In the genomic region with DNA sequence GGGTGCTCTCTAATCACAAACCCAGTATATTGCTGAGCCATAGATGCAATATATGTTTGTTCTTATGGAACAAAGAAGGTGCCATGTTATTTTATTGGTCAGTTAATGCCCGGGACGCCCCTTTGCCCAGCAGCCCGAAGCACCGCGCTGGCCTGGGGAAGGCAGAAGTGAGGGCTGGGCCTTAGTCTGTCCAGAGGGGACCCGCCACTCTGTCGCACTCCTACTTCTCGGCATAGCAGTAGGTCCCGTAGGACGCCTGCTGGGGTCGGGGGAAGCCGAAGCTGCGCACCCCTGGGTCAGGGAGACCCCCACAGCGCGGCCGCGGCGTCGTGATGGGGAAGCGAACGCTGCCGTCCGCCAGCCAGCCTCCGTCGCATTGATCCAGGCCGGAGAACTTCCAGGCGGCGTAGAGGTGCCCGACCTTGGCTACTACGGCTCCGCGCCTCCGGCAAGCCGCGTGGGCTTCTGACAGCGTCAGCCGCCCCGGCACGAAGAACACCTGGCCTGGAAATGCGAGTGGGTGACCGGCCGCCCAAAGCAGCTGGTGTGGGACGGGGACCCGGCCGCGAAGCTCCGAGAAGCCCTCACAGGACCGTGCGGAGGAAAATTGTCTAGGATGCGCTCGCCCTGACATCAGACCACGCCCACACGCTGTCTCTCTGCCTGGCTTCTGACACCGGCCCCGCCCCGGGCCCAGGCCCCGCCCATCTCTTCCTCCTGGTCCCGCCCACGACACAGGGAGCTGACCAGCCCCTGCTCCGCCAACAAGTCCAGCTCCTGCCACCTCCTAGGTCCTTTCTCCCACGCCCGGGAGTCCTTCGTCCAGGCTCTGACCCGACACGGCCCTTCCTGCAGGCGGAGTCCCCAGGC, we compare ENCODE assay signal across 9 mouse cellular contexts. TPM values are rescaled to one million over a fixed set of nuclear protein-coding genes. Genes with fewer than 3 reads are reported as not detected.
A peak's percentile ranks its signal among the peaks of the same experiment; 100 is the strongest.
DNase-seq lines count a peak whose midpoint lies in the region; ATAC-seq lines count a peak whose summit lies in the region.
"Had no signal": no experiment of that assay in that cellular context is flagged by ENCODE, and none has a peak within 500 bp of the region (broad histone marks: within the 10 kb centered on the region; RNA-seq: fewer than 3 reads in every experiment).

No protein-coding gene starts in this region.

- H3K27ac ChIP-seq in forebrain, embryonic 10.5 days: peak overlapping the region; percentile 42; the same call in 1 of the 2 replicates
- no peak overlapping the region for H3K27ac ChIP-seq in heart, embryonic 16.5 days (ENCODE audit: low read length)
- no peak overlapping the region for H3K27ac ChIP-seq in liver, embryonic 12.5 days

- peak; percentile 77 for ATAC-seq in CD4-positive, CD25-positive, alpha-beta regulatory T cell, adult 4 months
- peak; percentile 92 for ATAC-seq in heart, embryonic 16.5 days (replicated peaks; ENCODE audit: extremely low read depth, insufficient read depth, low FRiP score)
- peak; percentile 86 for ATAC-seq in liver, embryonic 12.5 days

- under 1% methylated on average over 66 of the region's 66 CpGs for WGBS in forebrain, embryonic 10.5 days
- 2% methylated on average over 66 of the region's 66 CpGs for WGBS in heart, embryonic 16.5 days
- 2% methylated on average over 54 of the region's 66 CpGs for WGBS in liver, embryonic 12.5 days (ENCODE audit: insufficient replicate concordance)

- peak; percentile 68 for DNase-seq in c-Kit-positive CD71-positive TER-119-negative erythroid progenitor cells, embryonic 14.5 days (ENCODE audit: low read depth)
- peak; percentile 90 for DNase-seq in forebrain, embryonic 10.5 days (ENCODE audit: extremely low spot score, low spot score)
- DNase-seq in kidney, postnatal 25 days: peak; percentile 97
- DNase-seq in natural killer cell, adult 2 months (ENCODE audit: low spot score in 2 of 2): peak; percentile 64 to 70
- DNase-seq in splenic B cell, adult 2 months (ENCODE audit: low read depth, low spot score): peak; percentile 83

- H3K27me3 ChIP-seq in forebrain, embryonic 10.5 days (ENCODE audit: poor library complexity, severe bottlenecking): peaks cover 85% of the 10 kb centered on the region
- peaks cover 65% of the 10 kb centered on the region for H3K27me3 ChIP-seq in heart, embryonic 16.5 days (ENCODE audit: control insufficient read depth, insufficient read depth, low read length)
- H3K27me3 ChIP-seq in liver, embryonic 12.5 days (replicated peaks): peaks cover 88% of the 10 kb centered on the region
- no peaks in the 10 kb centered on the region; the same call in none of the 2 replicates for H3K27me3 ChIP-seq in splenic B cell, adult 2 months (ENCODE audit: control insufficient read depth, insufficient read depth, low read length, poor library complexity, severe bottlenecking)

- H3K9ac ChIP-seq in heart, embryonic 16.5 days (ENCODE audit: low read length): peak overlapping the region; percentile 34
- H3K9ac ChIP-seq in liver, embryonic 12.5 days: peak overlapping the region; percentile 35; the same call in 1 of the 2 replicates

- peak overlapping the region; percentile 69 for H3K4me3 ChIP-seq in forebrain, embryonic 10.5 days
- peak overlapping the region; percentile 66 for H3K4me3 ChIP-seq in heart, embryonic 16.5 days (ENCODE audit: low read length)
- peak overlapping the region; percentile 61 for H3K4me3 ChIP-seq in liver, embryonic 12.5 days

- H3K9me3 ChIP-seq in forebrain, embryonic 10.5 days: no peaks in the 10 kb centered on the region
- H3K9me3 ChIP-seq in heart, embryonic 16.5 days (replicated peaks; ENCODE audit: control insufficient read depth, low read length): no peaks in the 10 kb centered on the region
- no peaks in the 10 kb centered on the region for H3K9me3 ChIP-seq in liver, embryonic 12.5 days (replicated peaks)

- no peaks in the 10 kb centered on the region for H3K36me3 ChIP-seq in forebrain, embryonic 10.5 days (replicated peaks)
- H3K36me3 ChIP-seq in heart, embryonic 16.5 days (ENCODE audit: control insufficient read depth, insufficient read depth): no peaks in the 10 kb centered on the region
- no peaks in the 10 kb centered on the region for H3K36me3 ChIP-seq in liver, embryonic 12.5 days
- H3K36me3 ChIP-seq in splenic B cell, adult 2 months (ENCODE audit: control insufficient read depth, insufficient read depth, low read length, poor library complexity, severe bottlenecking): no peaks in the 10 kb centered on the region
- H3K36me3 ChIP-seq: G1E had no signal

- H3K4me2 ChIP-seq in heart, embryonic 16.5 days (ENCODE audit: low read depth, low read length): peak overlapping the region; percentile 98
- peak overlapping the region; percentile 93 for H3K4me2 ChIP-seq in liver, embryonic 12.5 days

- peaks cover 23% of the 10 kb centered on the region for H3K4me1 ChIP-seq in forebrain, embryonic 10.5 days
- H3K4me1 ChIP-seq in heart, embryonic 16.5 days (ENCODE audit: control insufficient read depth, insufficient read depth, low read length): peaks cover 11% of the 10 kb centered on the region
- H3K4me1 ChIP-seq in liver, embryonic 12.5 days: peaks cover 19% of the 10 kb centered on the region

RNA-seq across cellular contexts. Expression of gene Hapln2, which starts 4.8 kb away (rescaled TPM):
- under 1 TPM in 1 of 2 experiments, not detected in 1; 0.17 TPM for polyA plus RNA-seq in CD4-positive, CD25-positive, alpha-beta regulatory T cell, adult 4 months (2017; shearing (Covaris generic))
- not detected in 2 replicates for polyA plus RNA-seq in forebrain, embryonic 10.5 days (2016; fragmentation: Nextera tagmentation; extraction: Ambion mirVana)
- 0.18 TPM in 1 of 2 replicates, not detected in the other for polyA plus RNA-seq in heart, embryonic 16.5 days (2015; fragmentation: Nextera tagmentation; extraction: Ambion mirVana)
- polyA plus RNA-seq in liver, embryonic 12.5 days (2016; fragmentation: Nextera tagmentation; extraction: Ambion mirVana): not detected in 2 replicates
- polyA plus RNA-seq: G1E had no signal

RNA-seq across cellular contexts. Expression of gene Gpatch4, which starts 20.4 kb away (rescaled TPM):
- 10 to 100 TPM; 33.8 to 36.0 TPM for polyA plus RNA-seq in CD4-positive, CD25-positive, alpha-beta regulatory T cell, adult 4 months (2017; shearing (Covaris generic))
- polyA plus RNA-seq in forebrain, embryonic 10.5 days (2016; fragmentation: Nextera tagmentation; extraction: Ambion mirVana): 52.4 and 54.5 TPM in 2 replicates
- polyA plus RNA-seq in heart, embryonic 16.5 days (2015; fragmentation: Nextera tagmentation; extraction: Ambion mirVana): 19.3 and 21.3 TPM in 2 replicates
- polyA plus RNA-seq in liver, embryonic 12.5 days (2016; fragmentation: Nextera tagmentation; extraction: Ambion mirVana): 41.4 and 44.0 TPM in 2 replicates

RNA-seq across cellular contexts. Expression of gene Bcan, which starts 22.5 kb away (rescaled TPM):
- polyA plus RNA-seq in CD4-positive, CD25-positive, alpha-beta regulatory T cell, adult 4 months (2017; shearing (Covaris generic)): not detected
- 0.17 TPM in 2 replicates for polyA plus RNA-seq in forebrain, embryonic 10.5 days (2016; fragmentation: Nextera tagmentation; extraction: Ambion mirVana)
- 0.13 and 0.47 TPM in 2 replicates for polyA plus RNA-seq in heart, embryonic 16.5 days (2015; fragmentation: Nextera tagmentation; extraction: Ambion mirVana)
- not detected in 2 replicates for polyA plus RNA-seq in liver, embryonic 12.5 days (2016; fragmentation: Nextera tagmentation; extraction: Ambion mirVana)
- polyA plus RNA-seq: G1E had no signal

RNA-seq across cellular contexts. Expression of gene Naxe, which starts 35.7 kb away (rescaled TPM):
- polyA plus RNA-seq in CD4-positive, CD25-positive, alpha-beta regulatory T cell, adult 4 months (2017; shearing (Covaris generic)): 10 to 100 TPM; 67.4 to 72.4 TPM
- 125 and 134 TPM in 2 replicates for polyA plus RNA-seq in forebrain, embryonic 10.5 days (2016; fragmentation: Nextera tagmentation; extraction: Ambion mirVana)
- 155 and 169 TPM in 2 replicates for polyA plus RNA-seq in heart, embryonic 16.5 days (2015; fragmentation: Nextera tagmentation; extraction: Ambion mirVana)
- polyA plus RNA-seq in liver, embryonic 12.5 days (2016; fragmentation: Nextera tagmentation; extraction: Ambion mirVana): 72.1 TPM in 2 replicates

RNA-seq across cellular contexts. Expression of gene Nes, which starts 51.7 kb away (rescaled TPM):
- polyA plus RNA-seq in CD4-positive, CD25-positive, alpha-beta regulatory T cell, adult 4 months (2017; shearing (Covaris generic)): not detected
- polyA plus RNA-seq in forebrain, embryonic 10.5 days (2016; fragmentation: Nextera tagmentation; extraction: Ambion mirVana): 81.2 and 86.9 TPM in 2 replicates
- polyA plus RNA-seq in heart, embryonic 16.5 days (2015; fragmentation: Nextera tagmentation; extraction: Ambion mirVana): 9.5 and 13.4 TPM in 2 replicates
- 7.2 and 7.3 TPM in 2 replicates for polyA plus RNA-seq in liver, embryonic 12.5 days (2016; fragmentation: Nextera tagmentation; extraction: Ambion mirVana)
